ENCODE assay signal across 9 mouse cellular contexts in genomic region chr1:178960015-178960559, GRCm38 (mm10).
DNase-seq lines count a peak whose midpoint lies in the region; ATAC-seq and TF ChIP-seq lines count a peak whose summit lies in the region.
"Had no signal": no experiment of that assay in that cellular context is flagged by ENCODE, and none has a peak within 500 bp of the region (broad histone marks: within the 10 kb centered on the region; RNA-seq: fewer than 3 reads in every experiment).

No protein-coding gene starts in this region.

- dilution Hi-C loops in CH12.LX (cut with MboI; ENCODE audit: extremely low pct_ligation_motif_present, extremely low pct_unique_long_range_greater_than_20kb, low sequenced_read_pairs), result no loop called here

- DNase-seq in CH12.LX (ENCODE audit: extremely low read depth), result peak; percentile 62
- DNase-seq in embryonic facial prominence, embryonic 14.5 days (ENCODE audit: low spot score), result peak; percentile 90
- DNase-seq in heart, embryonic 10.5 days (ENCODE audit: low spot score), result peak; percentile 84
- DNase-seq in kidney, postnatal 0 days (ENCODE audit: low spot score), result peak; percentile 89
- DNase-seq in liver, adult 2 months (ENCODE audit: extremely low read depth, low read depth, low spot score), result peak; percentile 27
- peak; percentile 91 for DNase-seq in testis, postnatal 10 days (ENCODE audit: low spot score)

- no peak overlapping the region for H3K4me2 ChIP-seq in CH12.LX (ENCODE audit: insufficient read depth, low read depth, poor library complexity, severe bottlenecking)
- H3K4me2 ChIP-seq in embryonic facial prominence, embryonic 14.5 days (ENCODE audit: low read depth, low read length), result no peak overlapping the region
- H3K4me2 ChIP-seq in kidney, postnatal 0 days (ENCODE audit: low read length), result no peak overlapping the region
- H3K4me2 ChIP-seq in neural tube, embryonic 12.5 days (replicated peaks), result no peak overlapping the region

- no peaks in the 10 kb centered on the region for H3K79me2 ChIP-seq in CH12.LX (replicated peaks; ENCODE audit: control insufficient read depth, extremely low read depth, insufficient read depth, poor library complexity, severe bottlenecking)
- H3K79me2 ChIP-seq in liver, adult 2 months (ENCODE audit: control insufficient read depth, insufficient read depth, low read length), result no peaks in the 10 kb centered on the region

- no peak for TF ChIP-seq POLR2A in CH12.LX (IDR thresholded peaks at IDR 0.05; ENCODE audit: low read depth, low read length)
- TF ChIP-seq POLR2A in bone marrow, adult 2 months (IDR thresholded peaks at IDR 0.05; ENCODE audit: borderline replicate concordance, control insufficient read depth, low read depth, low read length), result no peak
- TF ChIP-seq POLR2A in liver, adult 2 months (IDR thresholded peaks at IDR 0.05; ENCODE audit: extremely low read depth, insufficient read depth, low read length), result no peak

- H3K4me3 ChIP-seq in CH12.LX (replicated peaks in 1 of 3; ENCODE audit: low read depth in 2 of 3, low read length in 2 of 3, poor library complexity in 1 of 3), result no peak overlapping the region
- no peak overlapping the region for H3K4me3 ChIP-seq in bone marrow, adult 2 months (replicated peaks; ENCODE audit: control insufficient read depth, low read depth, low read length)
- H3K4me3 ChIP-seq in embryonic facial prominence, embryonic 14.5 days (ENCODE audit: low read depth, low read length), result no peak overlapping the region
- H3K4me3 ChIP-seq in heart, embryonic 10.5 days, result no peak overlapping the region
- no peak overlapping the region for H3K4me3 ChIP-seq in kidney, postnatal 0 days (replicated peaks; ENCODE audit: low read depth, low read length)
- H3K4me3 ChIP-seq in liver, adult 2 months (ENCODE audit: insufficient read depth, low read depth, low read length), result no peak overlapping the region
- H3K4me3 ChIP-seq in neural tube, embryonic 12.5 days, result no peak overlapping the region
- H3K4me3 ChIP-seq: erythroblast, embryonic 14.5 days had no signal

- TF ChIP-seq EP300 in CH12.LX (IDR thresholded peaks at IDR 0.05; ENCODE audit: low read length), result no peak

- no peak overlapping the region for H3K27ac ChIP-seq in CH12.LX (ENCODE audit: insufficient read depth, low read depth)
- H3K27ac ChIP-seq in bone marrow, adult 2 months (ENCODE audit: control insufficient read depth, insufficient read depth, low read depth, low read length, poor library complexity), result no peak overlapping the region
- H3K27ac ChIP-seq in embryonic facial prominence, embryonic 14.5 days (replicated peaks; ENCODE audit: low read depth, low read length), result no peak overlapping the region
- peak overlapping the region; percentile 62 for H3K27ac ChIP-seq in heart, embryonic 10.5 days
- no peak overlapping the region for H3K27ac ChIP-seq in kidney, postnatal 0 days
- no peak overlapping the region for H3K27ac ChIP-seq in liver, adult 2 months (replicated peaks; ENCODE audit: insufficient read depth, low read depth, low read length)
- H3K27ac ChIP-seq in neural tube, embryonic 12.5 days, result no peak overlapping the region

- no peak overlapping the region for H3K9ac ChIP-seq in CH12.LX (ENCODE audit: insufficient read depth, low read depth)
- H3K9ac ChIP-seq in embryonic facial prominence, embryonic 14.5 days (ENCODE audit: low read depth, low read length), result no peak overlapping the region
- H3K9ac ChIP-seq in kidney, postnatal 0 days (ENCODE audit: low read depth, low read length), result no peak overlapping the region
- no peak overlapping the region for H3K9ac ChIP-seq in liver, adult 2 months (ENCODE audit: low read depth, low read length)
- no peak overlapping the region for H3K9ac ChIP-seq in neural tube, embryonic 12.5 days

- H3K36me3 ChIP-seq in CH12.LX (replicated peaks in 1 of 2; ENCODE audit: control insufficient read depth in 1 of 2, insufficient read depth in 1 of 2, low read length in 1 of 2), result no peaks in the 10 kb centered on the region
- H3K36me3 ChIP-seq in embryonic facial prominence, embryonic 14.5 days (ENCODE audit: control insufficient read depth, insufficient read depth, low read length), result no peaks in the 10 kb centered on the region
- no peaks in the 10 kb centered on the region for H3K36me3 ChIP-seq in heart, embryonic 10.5 days
- H3K36me3 ChIP-seq in kidney, postnatal 0 days (ENCODE audit: insufficient read depth, low read length), result no peaks in the 10 kb centered on the region
- H3K36me3 ChIP-seq in liver, adult 2 months (ENCODE audit: control insufficient read depth, insufficient read depth, low read length), result no peaks in the 10 kb centered on the region
- H3K36me3 ChIP-seq in neural tube, embryonic 12.5 days, result no peaks in the 10 kb centered on the region

- 54% methylated on average over 7 of the region's 7 CpGs for WGBS in bone marrow, adult 2 months
- WGBS in embryonic facial prominence, embryonic 14.5 days, result 37% methylated on average over 7 of the region's 7 CpGs
- 51% methylated on average over 7 of the region's 7 CpGs for WGBS in heart, embryonic 10.5 days
- WGBS in kidney, postnatal 0 days, result 44% methylated on average over 7 of the region's 7 CpGs
- 49% methylated on average over 7 of the region's 7 CpGs for WGBS in liver, adult 2 months
- whole genome bisulfite sequencing in neural tube, embryonic 12.5 days, result 39% methylated on average over 7 of the region's 7 CpGs

- TF ChIP-seq RAD21 in CH12.LX (IDR thresholded peaks at IDR 0.05; ENCODE audit: low read depth, low read length), result peak; percentile 40

- no peaks in the 10 kb centered on the region for H3K4me1 ChIP-seq in CH12.LX (ENCODE audit: control insufficient read depth in 1 of 2, insufficient read depth in 2 of 2)
- no peaks in the 10 kb centered on the region for H3K4me1 ChIP-seq in bone marrow, adult 2 months (ENCODE audit: control insufficient read depth, insufficient read depth, low read length)
- H3K4me1 ChIP-seq in embryonic facial prominence, embryonic 14.5 days (ENCODE audit: control insufficient read depth, insufficient read depth, low read length), result no peaks in the 10 kb centered on the region
- H3K4me1 ChIP-seq in heart, embryonic 10.5 days, result peaks cover 7% of the 10 kb centered on the region; the same call in 1 of the 2 replicates
- no peaks in the 10 kb centered on the region for H3K4me1 ChIP-seq in kidney, postnatal 0 days (replicated peaks; ENCODE audit: insufficient read depth, low read length)
- no peaks in the 10 kb centered on the region for H3K4me1 ChIP-seq in liver, adult 2 months (ENCODE audit: control insufficient read depth, insufficient read depth, low read length)
- H3K4me1 ChIP-seq in neural tube, embryonic 12.5 days, result peaks cover 13% of the 10 kb centered on the region; the same call in 1 of the 2 replicates

- ATAC-seq in embryonic facial prominence, embryonic 14.5 days (ENCODE audit: low read depth), result peak; percentile 70; the same call in 1 of the 2 replicates
- ATAC-seq in kidney, postnatal 0 days (replicated peaks; ENCODE audit: low FRiP score, low read depth), result no peak
- peak; percentile 70 for ATAC-seq in neural tube, embryonic 12.5 days (ENCODE audit: low FRiP score, low read depth)

- no peaks in the 10 kb centered on the region for H3K27me3 ChIP-seq in CH12.LX (replicated peaks)
- no peaks in the 10 kb centered on the region for H3K27me3 ChIP-seq in embryonic facial prominence, embryonic 14.5 days (replicated peaks; ENCODE audit: control insufficient read depth, insufficient read depth, low read length)
- no peaks in the 10 kb centered on the region for H3K27me3 ChIP-seq in heart, embryonic 10.5 days (ENCODE audit: insufficient read depth, poor library complexity, severe bottlenecking)
- no peaks in the 10 kb centered on the region for H3K27me3 ChIP-seq in kidney, postnatal 0 days (ENCODE audit: insufficient read depth, low read length)
- H3K27me3 ChIP-seq in liver, adult 2 months (ENCODE audit: control insufficient read depth, insufficient read depth, low read length), result no peaks in the 10 kb centered on the region
- H3K27me3 ChIP-seq in neural tube, embryonic 12.5 days (replicated peaks), result no peaks in the 10 kb centered on the region; the same call in 1 of the 2 replicates

- in situ Hi-C loops in CH12.LX (cut with MboI; ENCODE audit: low pct_ligation_motif_present, low pct_unique_long_range_greater_than_20kb, low sequenced_read_pairs), result no loop called here

- TF ChIP-seq CTCF in CH12.LX (conservative IDR thresholded peaks at IDR 0.05 in 1 of 2, IDR thresholded peaks at IDR 0.05 in 1 of 2; ENCODE audit: low read depth in 2 of 2, low read length in 2 of 2), result peak; percentile 69 to 70
- peak; percentile 58 for TF ChIP-seq CTCF in bone marrow, adult 2 months (IDR thresholded peaks at IDR 0.05; ENCODE audit: control insufficient read depth, insufficient read depth, low read length)
- TF ChIP-seq CTCF in kidney, postnatal 0 days (IDR thresholded peaks at IDR 0.05; ENCODE audit: low read depth), result peak; percentile 93
- peak; percentile 79 for TF ChIP-seq CTCF in liver, adult 2 months (IDR thresholded peaks at IDR 0.05; ENCODE audit: low read depth, low read length)

- no peaks in the 10 kb centered on the region for H3K9me3 ChIP-seq in CH12.LX (replicated peaks; ENCODE audit: low read length)
- no peaks in the 10 kb centered on the region for H3K9me3 ChIP-seq in embryonic facial prominence, embryonic 14.5 days (ENCODE audit: control insufficient read depth, low read length)
- H3K9me3 ChIP-seq in heart, embryonic 10.5 days, result no peaks in the 10 kb centered on the region
- H3K9me3 ChIP-seq in kidney, postnatal 0 days (replicated peaks; ENCODE audit: low read length), result no peaks in the 10 kb centered on the region
- H3K9me3 ChIP-seq in neural tube, embryonic 12.5 days, result no peaks in the 10 kb centered on the region

TF ChIP-seq in CH12.LX, 34 proteins besides CTCF, POLR2A, EP300 and RAD21:
- TF ChIP-seq ZC3H11A (IDR thresholded peaks at IDR 0.05; ENCODE audit: low read depth, low read length) (no peak), SMC3 (IDR thresholded peaks at IDR 0.05; ENCODE audit: low read depth, low read length) (peak; percentile 69)

Comparison
In these comparisons a context has a peak if more than half of its experiments do, and no peak if none do; other contexts are left out.
1. DNase-seq: peak in every context shown above with its lines; median percentile 91 in testis, postnatal 10 days; 90 in embryonic facial prominence, embryonic 14.5 days; 89 in kidney, postnatal 0 days; 84 in heart, embryonic 10.5 days; 62 in CH12.LX; 27 in liver, adult 2 months.